Mouse (Mus musculus): ENCODE data around the gene Snrnp40. TPM values are rescaled to one million over a fixed set of nuclear protein-coding genes. Genes with fewer than 3 reads are reported as not detected.

Gene Snrnp40
- polyA plus RNA-seq, 1 experiment: 78.4 TPM

DNA sequence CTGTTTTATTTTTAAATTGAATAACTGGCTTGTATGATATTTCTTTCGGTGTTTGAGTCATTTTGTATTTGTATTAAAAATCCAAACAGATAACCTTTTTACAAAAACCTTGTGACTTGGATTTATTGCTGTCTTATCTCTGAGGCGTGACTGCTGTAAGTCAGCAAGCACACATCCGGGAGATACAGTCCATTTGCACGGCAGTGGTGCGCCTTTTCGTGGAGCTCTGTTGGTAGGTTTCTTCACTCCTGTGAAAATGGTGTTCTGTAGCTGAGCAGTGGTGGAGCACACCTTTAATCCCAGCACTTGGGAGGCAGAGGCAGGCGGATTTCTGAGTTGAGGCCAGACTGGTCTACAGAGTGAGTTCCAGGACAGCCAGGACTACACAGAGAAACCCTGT, 30.0 kb downstream of the Snrnp40 start:
- Histone ChIP-seq H3K27me3 (ENCODE audit: control insufficient read depth, insufficient read depth, low read length) (no peaks in the 10 kb centered on the region), H3K27ac (ENCODE audit: control insufficient read depth, insufficient read depth, low read length) (no peak overlapping the region), H3K4me3 (ENCODE audit: control insufficient read depth, insufficient read depth, low read length) (no peak overlapping the region), H3K36me3 (ENCODE audit: control insufficient read depth, insufficient read depth, low read length) (peaks cover 44% of the 10 kb centered on the region), H3K4me1 (replicated peaks; ENCODE audit: control insufficient read depth, insufficient read depth, low read length) (peaks cover 6% of the 10 kb centered on the region)
- no peak for TF ChIP-seq POLR2A (IDR thresholded peaks at IDR 0.05; ENCODE audit: control insufficient read depth, extremely low read depth, insufficient read depth, low read length, poor library complexity)
- TF ChIP-seq CTCF (IDR thresholded peaks at IDR 0.05; ENCODE audit: borderline replicate concordance, control insufficient read depth, extremely low read depth, insufficient read depth, low read length, poor library complexity): no peak
- WGBS: 97% methylated on average over 7 of the region's 7 CpGs
- DNase-seq: no peak

DNA sequence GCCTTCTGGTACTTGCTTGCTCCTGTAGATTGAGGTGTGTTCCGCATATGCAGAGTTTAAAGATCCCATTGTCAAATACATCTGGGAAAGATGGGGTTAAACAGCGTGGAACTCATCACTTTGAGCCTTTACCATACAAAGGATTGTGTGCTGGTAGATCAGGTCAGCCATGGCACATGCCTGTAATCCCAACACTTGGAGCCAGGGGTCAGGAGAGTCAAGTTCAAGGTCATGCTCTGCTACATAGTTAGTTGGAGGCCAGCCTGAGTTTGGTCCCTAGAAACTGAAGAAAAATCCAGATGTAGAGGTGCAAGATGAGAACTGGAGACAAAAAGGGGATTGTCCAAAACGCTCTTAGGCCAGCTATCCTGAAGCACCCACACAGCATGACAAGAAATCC, 31.3 kb downstream of the Snrnp40 start:
- H3K27me3 ChIP-seq (ENCODE audit: control insufficient read depth, insufficient read depth, low read length): no peaks in the 10 kb centered on the region
- no peak overlapping the region for H3K4me3 ChIP-seq (ENCODE audit: control insufficient read depth, insufficient read depth, low read length)
- H3K27ac ChIP-seq (ENCODE audit: control insufficient read depth, insufficient read depth, low read length): no peak overlapping the region
- peaks cover 36% of the 10 kb centered on the region for H3K36me3 ChIP-seq (ENCODE audit: control insufficient read depth, insufficient read depth, low read length)
- no peak for TF ChIP-seq POLR2A (IDR thresholded peaks at IDR 0.05; ENCODE audit: control insufficient read depth, extremely low read depth, insufficient read depth, low read length, poor library complexity)
- no peak for TF ChIP-seq CTCF (IDR thresholded peaks at IDR 0.05; ENCODE audit: borderline replicate concordance, control insufficient read depth, extremely low read depth, insufficient read depth, low read length, poor library complexity)
- H3K4me1 ChIP-seq (replicated peaks; ENCODE audit: control insufficient read depth, insufficient read depth, low read length): peaks cover 6% of the 10 kb centered on the region
- DNase-seq: no peak
- WGBS: 87% methylated on average over 3 of the region's 3 CpGs

Other genes with a start within 250 kb of the Snrnp40 start
- gene Hcrtr1, start 220.8 kb upstream of the Snrnp40 start, polyA plus RNA-seq (2012; rRNA removed): 0.30 and 1.1 TPM in 2 replicates
- gene Tinagl1, start 185.0 kb upstream of the Snrnp40 start, polyA plus RNA-seq (2012; rRNA removed): 32.7 and 40.3 TPM in 2 replicates
- 0.13 and 0.32 TPM in 2 replicates for gene Gm853, start 137.7 kb upstream of the Snrnp40 start, polyA plus RNA-seq (2012; rRNA removed)
- gene Serinc2, start 80.9 kb upstream of the Snrnp40 start, polyA plus RNA-seq (2012; rRNA removed): 13.3 and 16.5 TPM in 2 replicates
- 18.3 and 222 TPM in 2 replicates for gene Fabp3, start 51.5 kb upstream of the Snrnp40 start, polyA plus RNA-seq (2012; rRNA removed)
- gene Gm10570, start 51.5 kb upstream of the Snrnp40 start, polyA plus RNA-seq (2012; rRNA removed): 0.46 TPM in 1 of 2 replicates, not detected in the other
- 34.3 and 36.8 TPM in 2 replicates for gene Zcchc17, start 189 bp upstream of the Snrnp40 start, polyA plus RNA-seq (2012; rRNA removed)
- 2.4 and 2.9 TPM in 2 replicates for gene Nkain1, start 214.0 kb downstream of the Snrnp40 start, polyA plus RNA-seq (2012; rRNA removed)